Mouse (Mus musculus) stomach, embryonic 14.5 days (tissue): ENCODE data around the gene Gm21822. TPM values are rescaled to one million over a fixed set of nuclear protein-coding genes. Genes with fewer than 3 reads are reported as not detected.
"Not testable (repeated sequence)": the region's sequence is repeated elsewhere in the genome, so short reads cannot be mapped to it uniquely, and the experiment has no call there.

Experiments used
- ATAC-seq: fragments of 200-750 bp; cut with Nextera tagmentation; 2 replicates; pipeline ENCODE4 v1.8.0; 2017; ENCODE audit warnings: low read depth, moderate TSS enrichment; ENCODE audit not compliant: insufficient number of reproducible peaks, insufficient read depth, low FRiP score
- H3K27ac ChIP-seq: fragments of 300-500 bp; sonication (generic); 2 replicates; pipeline ENCODE4 v1.5.1; 2014; ENCODE audit warnings: mild to moderate bottlenecking, low read length, moderate library complexity, mixed read lengths
- H3K27me3 ChIP-seq: fragments of 300-500 bp; sonication (generic); 2 replicates; pipeline ENCODE4 v1.6.1; 2014; ENCODE audit warnings: low read length, control low read depth, mixed read lengths; ENCODE audit not compliant: control insufficient read depth, insufficient read depth
- H3K36me3 ChIP-seq: fragments of 300-500 bp; sonication (generic); 2 replicates; pipeline ENCODE4 v1.6.1; 2014; ENCODE audit warnings: mild to moderate bottlenecking, control low read depth, low read length, moderate library complexity, mixed read lengths; ENCODE audit not compliant: control insufficient read depth, insufficient read depth
- H3K4me1 ChIP-seq: fragments of 300-500 bp; sonication (generic); 2 replicates; pipeline ENCODE4 v1.6.1; 2014; ENCODE audit warnings: low read length, control low read depth, mixed read lengths; ENCODE audit not compliant: control insufficient read depth, insufficient read depth
- H3K4me2 ChIP-seq: fragments of 300-500 bp; sonication (generic); replicated peaks from 2 replicates; pipeline ENCODE4 v1.6.1; 2014; ENCODE audit warnings: low read depth, low read length, control low read depth
- H3K4me3 ChIP-seq: fragments of 300-500 bp; sonication (generic); 2 replicates; pipeline ENCODE4 v1.5.1; 2014; ENCODE audit warnings: low read depth, low read length, control low read depth
- H3K9ac ChIP-seq: fragments of 300-500 bp; sonication (generic); replicated peaks from 2 replicates; pipeline ENCODE4 v1.6.1; 2014; ENCODE audit warnings: low read depth, mild to moderate bottlenecking, control low read depth, low read length, moderate library complexity, mixed read lengths
- H3K9me3 ChIP-seq: fragments of 300-500 bp; sonication (generic); 2 replicates; pipeline ENCODE4 v1.6.1; 2016; ENCODE audit warnings: low read depth, low read length, control low read depth; ENCODE audit not compliant: control insufficient read depth
- WGBS: fragments of 180-500 bp; shearing (Covaris S2); extraction: QIAGEN DNeasy Blood & Tissue Kit; methylation state at CpG from one replicate; pipeline ENCODE4 v1.1.7; 2014; 5-methylcytosine and 5-hydroxymethylcytosine counted together
- polyA plus RNA-seq: library from polyadenylated mRNA; unstranded; fragments of >200 nt; fragmentation: Nextera tagmentation; extraction: Ambion mirVana; gene quantifications from 2 replicates; pipeline ENCODE4 v1.2.1, GENCODE M21; 2014

Gene Gm21822
- polyA plus RNA-seq, result not detected in 2 replicates

DNA sequence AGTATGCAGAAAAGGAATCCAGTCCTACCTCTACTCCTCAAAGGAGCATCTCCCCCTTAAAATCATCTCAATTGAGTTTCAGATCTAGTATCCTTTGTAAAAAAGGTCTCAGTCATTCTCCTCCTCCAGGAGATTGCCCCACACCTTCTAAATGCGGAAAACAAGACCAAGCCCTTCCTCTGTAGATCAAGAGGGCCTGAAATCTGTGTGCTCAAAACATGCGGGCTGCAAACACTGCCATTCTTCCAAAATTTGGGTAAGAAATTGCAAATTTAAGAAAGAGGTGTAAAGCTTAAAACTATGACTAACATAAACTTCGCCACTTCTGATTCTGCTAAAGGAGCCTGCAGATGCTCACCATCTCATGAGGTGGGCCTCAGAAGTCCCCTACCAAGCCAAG is at the start of gene Gm21822:
TSS of gene Gm21822 (plus strand) at position 301 of the 400 bp plus-strand sequence.
- not testable (repeated sequence) for H3K9ac ChIP-seq, H3K4me3 ChIP-seq, H3K36me3 ChIP-seq, H3K4me1 ChIP-seq, ATAC-seq, H3K9me3 ChIP-seq, H3K27ac ChIP-seq, H3K4me2 ChIP-seq, H3K27me3 ChIP-seq
- no CpG with 5 or more reads among the region's 3 CpGs for WGBS
